8 mouse cellular contexts compared by ENCODE assay signal in the genomic region with DNA sequence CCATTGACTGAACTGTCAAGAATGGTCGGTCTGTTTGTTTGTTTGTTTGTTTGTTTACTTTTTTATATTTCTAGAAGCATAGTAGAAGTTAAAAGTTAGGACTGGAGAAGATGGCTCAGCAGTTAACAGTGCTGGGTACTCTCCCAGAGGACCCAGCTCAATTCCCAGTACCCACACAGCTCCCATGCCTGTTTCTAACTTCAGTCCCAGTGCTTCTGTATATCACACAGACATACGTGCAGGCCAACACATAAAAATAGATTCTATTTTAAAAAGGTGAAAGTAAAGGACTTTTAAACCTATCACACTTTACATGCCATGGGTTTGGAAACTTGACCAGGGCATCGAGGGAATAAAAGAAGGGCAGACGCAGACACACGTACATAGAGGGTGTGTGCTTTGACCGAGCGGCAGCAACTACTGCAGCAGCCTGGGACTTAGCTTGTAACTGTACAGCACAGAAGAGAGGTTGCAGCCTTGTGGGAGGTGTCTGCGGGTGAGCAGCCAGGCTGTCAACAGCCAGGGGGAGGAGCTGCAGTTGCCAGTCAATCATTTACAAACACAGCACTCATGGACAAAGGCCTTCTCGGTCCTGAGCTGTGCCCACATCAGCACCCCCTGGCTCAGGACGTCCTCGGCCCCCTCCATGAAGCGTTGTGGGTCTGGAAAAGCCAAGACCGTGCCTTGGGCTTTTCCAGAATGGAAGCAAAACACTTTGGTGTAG. TPM values are rescaled to one million over a fixed set of nuclear protein-coding genes. Genes with fewer than 3 reads are reported as not detected.
A peak's percentile ranks its signal among the peaks of the same experiment; 100 is the strongest.
DNase-seq lines count a peak whose midpoint lies in the region; ATAC-seq and TF ChIP-seq lines count a peak whose summit lies in the region.

No protein-coding gene starts in this region.

- WGBS in embryonic facial prominence, embryonic 15.5 days, result 39% methylated on average over 13 of the region's 13 CpGs
- 19% methylated on average over 13 of the region's 13 CpGs for WGBS in hindbrain, embryonic 13.5 days
- WGBS in liver, adult 2 months, result 20% methylated on average over 13 of the region's 13 CpGs
- WGBS in neural tube, embryonic 13.5 days, result 27% methylated on average over 13 of the region's 13 CpGs

- H3K4me3 ChIP-seq in embryonic facial prominence, embryonic 15.5 days (replicated peaks), result no peak overlapping the region
- peak overlapping the region; percentile 83 for H3K4me3 ChIP-seq in hindbrain, embryonic 13.5 days
- H3K4me3 ChIP-seq in liver, adult 2 months (ENCODE audit: insufficient read depth, low read depth, low read length), result no peak overlapping the region
- H3K4me3 ChIP-seq in neural tube, embryonic 13.5 days, result peak overlapping the region; percentile 76

- DNase-seq in heart, adult 11 months, result peak; percentile 89
- no peak for DNase-seq in heart, postnatal 25 days (ENCODE audit: low spot score)
- peak; percentile 93 for DNase-seq in liver, adult 2 months (ENCODE audit: extremely low read depth, low read depth, low spot score)
- DNase-seq in spleen, postnatal 14 days (ENCODE audit: low spot score in 2 of 2), result no peak
- DNase-seq in gastrocnemius, postnatal 14 days, result no peak

- peak; percentile 59; the same call in 1 of the 2 replicates for ATAC-seq in embryonic facial prominence, embryonic 15.5 days (ENCODE audit: insufficient number of reproducible peaks, low FRiP score, low TSS enrichment, low read depth)
- peak; percentile 2; the same call in 1 of the 2 replicates for ATAC-seq in hindbrain, embryonic 13.5 days (ENCODE audit: low FRiP score)
- no peak for ATAC-seq in neural tube, embryonic 13.5 days (ENCODE audit: low read depth)

- no peaks in the 10 kb centered on the region for H3K36me3 ChIP-seq in embryonic facial prominence, embryonic 15.5 days
- peaks cover 9% of the 10 kb centered on the region for H3K36me3 ChIP-seq in hindbrain, embryonic 13.5 days
- no peaks in the 10 kb centered on the region for H3K36me3 ChIP-seq in liver, adult 2 months (ENCODE audit: control insufficient read depth, insufficient read depth, low read length)
- peaks cover 7% of the 10 kb centered on the region; the same call in 1 of the 2 replicates for H3K36me3 ChIP-seq in neural tube, embryonic 13.5 days

- intact Hi-C loops in heart, postnatal 25 days (cut with DNase I), result no loop called here
- intact Hi-C loops in gastrocnemius, postnatal 14 days (cut with DNase I; ENCODE audit: low total_unique reads), result no loop called here

- H3K79me2 ChIP-seq in liver, adult 2 months (ENCODE audit: control insufficient read depth, insufficient read depth, low read length), result peaks cover 14% of the 10 kb centered on the region

- no peak overlapping the region for H3K9ac ChIP-seq in embryonic facial prominence, embryonic 15.5 days
- H3K9ac ChIP-seq in hindbrain, embryonic 13.5 days, result peak overlapping the region; percentile 91
- H3K9ac ChIP-seq in liver, adult 2 months (ENCODE audit: low read depth, low read length), result no peak overlapping the region
- peak overlapping the region; percentile 90 for H3K9ac ChIP-seq in neural tube, embryonic 13.5 days

- no peak for TF ChIP-seq CTCF in liver, adult 2 months (IDR thresholded peaks at IDR 0.05; ENCODE audit: low read depth, low read length)

- peaks cover 32% of the 10 kb centered on the region for H3K4me1 ChIP-seq in embryonic facial prominence, embryonic 15.5 days
- H3K4me1 ChIP-seq in hindbrain, embryonic 13.5 days (replicated peaks), result peaks cover 51% of the 10 kb centered on the region
- H3K4me1 ChIP-seq in liver, adult 2 months (ENCODE audit: control insufficient read depth, insufficient read depth, low read length), result peaks cover 14% of the 10 kb centered on the region
- H3K4me1 ChIP-seq in neural tube, embryonic 13.5 days (replicated peaks), result peaks cover 53% of the 10 kb centered on the region

- no peak overlapping the region for H3K27ac ChIP-seq in embryonic facial prominence, embryonic 15.5 days (replicated peaks)
- H3K27ac ChIP-seq in hindbrain, embryonic 13.5 days, result peak overlapping the region; percentile 74
- H3K27ac ChIP-seq in liver, adult 2 months (replicated peaks; ENCODE audit: insufficient read depth, low read depth, low read length), result peak overlapping the region; percentile 59
- H3K27ac ChIP-seq in neural tube, embryonic 13.5 days (replicated peaks), result peak overlapping the region; percentile 65

- H3K27me3 ChIP-seq in embryonic facial prominence, embryonic 15.5 days, result no peaks in the 10 kb centered on the region
- H3K27me3 ChIP-seq in hindbrain, embryonic 13.5 days, result no peaks in the 10 kb centered on the region
- H3K27me3 ChIP-seq in liver, adult 2 months (ENCODE audit: control insufficient read depth, insufficient read depth, low read length), result no peaks in the 10 kb centered on the region
- H3K27me3 ChIP-seq in neural tube, embryonic 13.5 days, result no peaks in the 10 kb centered on the region

- H3K4me2 ChIP-seq in embryonic facial prominence, embryonic 15.5 days (replicated peaks), result no peak overlapping the region
- H3K4me2 ChIP-seq in hindbrain, embryonic 13.5 days, result peak overlapping the region; percentile 79
- H3K4me2 ChIP-seq in neural tube, embryonic 13.5 days, result peak overlapping the region; percentile 83

- no peaks in the 10 kb centered on the region for H3K9me3 ChIP-seq in embryonic facial prominence, embryonic 15.5 days (replicated peaks)
- no peaks in the 10 kb centered on the region for H3K9me3 ChIP-seq in hindbrain, embryonic 13.5 days
- H3K9me3 ChIP-seq in neural tube, embryonic 13.5 days, result no peaks in the 10 kb centered on the region

- TF ChIP-seq POLR2A in liver, adult 2 months (IDR thresholded peaks at IDR 0.05; ENCODE audit: extremely low read depth, insufficient read depth, low read length), result peak; percentile 67; the same call in 1 of the 2 replicates

RNA-seq across cellular contexts. Expression of a gene that starts 22.5 kb away (rescaled TPM):
- total RNA-seq in heart, postnatal 25 days (2021), result 10 to 100 TPM; 10.5 to 11.5 TPM
- polyA plus RNA-seq in embryonic facial prominence, embryonic 15.5 days (2015; fragmentation: Nextera tagmentation; extraction: Ambion mirVana), result 14.9 and 17.3 TPM in 2 replicates
- 299 and 313 TPM in 2 replicates for polyA plus RNA-seq in hindbrain, embryonic 13.5 days (2015; fragmentation: Nextera tagmentation; extraction: Ambion mirVana)
- 27.9 and 31.6 TPM in 2 replicates for total RNA-seq in liver, adult 2 months (2014; rRNA removed)
- 7.6 and 9.7 TPM in 2 replicates for polyA plus RNA-seq in liver, adult 2 months (2012; rRNA removed)
- 291 TPM in 2 replicates for polyA plus RNA-seq in neural tube, embryonic 13.5 days (2015; fragmentation: Nextera tagmentation; extraction: Ambion mirVana)
- 1 to 10 TPM; 7.0 to 8.4 TPM for total RNA-seq in gastrocnemius, postnatal 14 days (2021)

RNA-seq across cellular contexts. Expression of a gene that starts 33.1 kb away (rescaled TPM):
- 10 to 100 TPM; 19.3 to 19.9 TPM for total RNA-seq in heart, postnatal 25 days (2021)
- 68.3 and 72.3 TPM in 2 replicates for polyA plus RNA-seq in embryonic facial prominence, embryonic 15.5 days (2015; fragmentation: Nextera tagmentation; extraction: Ambion mirVana)
- 57.0 and 57.5 TPM in 2 replicates for polyA plus RNA-seq in hindbrain, embryonic 13.5 days (2015; fragmentation: Nextera tagmentation; extraction: Ambion mirVana)
- total RNA-seq in liver, adult 2 months (2014; rRNA removed), result 16.5 and 20.0 TPM in 2 replicates
- polyA plus RNA-seq in liver, adult 2 months (2012; rRNA removed), result 7.4 and 7.9 TPM in 2 replicates
- polyA plus RNA-seq in neural tube, embryonic 13.5 days (2015; fragmentation: Nextera tagmentation; extraction: Ambion mirVana), result 52.0 and 52.3 TPM in 2 replicates
- 10 to 100 TPM; 22.5 to 23.4 TPM for total RNA-seq in gastrocnemius, postnatal 14 days (2021)

RNA-seq across cellular contexts. Expression of a gene that starts 59.7 kb away (rescaled TPM):
- under 1 TPM in 1 of 2 experiments, not detected in 1; 0.10 TPM for total RNA-seq in heart, postnatal 25 days (2021)
- polyA plus RNA-seq in embryonic facial prominence, embryonic 15.5 days (2015; fragmentation: Nextera tagmentation; extraction: Ambion mirVana), result 0.15 and 0.20 TPM in 2 replicates
- 0.23 and 0.38 TPM in 2 replicates for polyA plus RNA-seq in hindbrain, embryonic 13.5 days (2015; fragmentation: Nextera tagmentation; extraction: Ambion mirVana)
- total RNA-seq in liver, adult 2 months (2014; rRNA removed), result 0.55 and 4.4 TPM in 2 replicates
- polyA plus RNA-seq in liver, adult 2 months (2012; rRNA removed), result 0.54 and 0.83 TPM in 2 replicates
- polyA plus RNA-seq in neural tube, embryonic 13.5 days (2015; fragmentation: Nextera tagmentation; extraction: Ambion mirVana), result 0.17 and 0.29 TPM in 2 replicates
- total RNA-seq in gastrocnemius, postnatal 14 days (2021), result under 1 TPM; 0.24 to 0.43 TPM

Comparison
In these comparisons a context has a peak if more than half of its experiments do, and no peak if none do; other contexts are left out.
1. DNase-seq: peak in heart, adult 11 months (single experiment) and liver, adult 2 months (single experiment); none in heart, postnatal 25 days (single experiment), spleen, postnatal 14 days (0 of 2) and gastrocnemius, postnatal 14 days (single experiment).
2. H3K4me3 ChIP-seq: peak in hindbrain, embryonic 13.5 days (single experiment) and neural tube, embryonic 13.5 days (single experiment); none in embryonic facial prominence, embryonic 15.5 days (single experiment) and liver, adult 2 months (single experiment).
3. H3K9ac ChIP-seq: peak in hindbrain, embryonic 13.5 days (single experiment) and neural tube, embryonic 13.5 days (single experiment); none in embryonic facial prominence, embryonic 15.5 days (single experiment) and liver, adult 2 months (single experiment).
4. RNA of a gene that starts 22.5 kb away (polyA plus RNA-seq): 299 to 313 TPM in hindbrain, embryonic 13.5 days and 291 TPM in neural tube, embryonic 13.5 days; 14.9 to 17.3 TPM in embryonic facial prominence, embryonic 15.5 days and 7.6 to 9.7 TPM in liver, adult 2 months; every median in the first group is over 10 times any median in the second.